Mouse (Mus musculus): Measurements from ENCODE around the gene Slc22a14.

GRCm38 (mm10) chr9:119403236-119403641 is 37.9 kb upstream of the Slc22a14 start:
- TF ChIP-seq CTCF (IDR thresholded peaks at IDR 0.05; ENCODE audit: control insufficient read depth, insufficient read depth, insufficient replicate concordance, low read depth, low read length): no peak
- TF ChIP-seq POLR2A (IDR thresholded peaks at IDR 0.05; ENCODE audit: control insufficient read depth, low read depth, low read length): no peak
